ENCODE assay signal across 8 mouse cellular contexts in the genomic region with DNA sequence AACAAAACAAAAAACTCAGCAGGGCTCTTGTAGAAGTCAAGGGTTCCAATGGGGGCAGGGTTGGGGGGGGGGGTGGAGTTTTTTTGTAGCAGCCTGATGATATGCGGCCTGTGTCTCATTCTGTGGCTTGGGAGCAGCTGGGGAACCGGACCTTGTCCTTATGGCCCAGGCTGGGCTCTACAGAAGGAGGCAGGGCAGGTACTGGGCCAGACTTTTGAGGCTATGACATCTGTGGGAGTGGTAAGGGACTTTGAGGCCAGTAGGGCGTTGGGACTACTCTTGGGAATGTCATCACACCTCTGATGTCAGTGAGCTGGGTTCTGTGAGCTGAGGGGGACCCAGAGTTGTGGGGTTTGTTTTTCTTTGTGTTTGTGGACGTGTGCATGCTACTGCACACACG.
A peak's percentile ranks its signal among the peaks of the same experiment; 100 is the strongest.
DNase-seq lines count a peak whose midpoint lies in the region; ATAC-seq and TF ChIP-seq lines count a peak whose summit lies in the region.

No protein-coding gene starts in this region.

- no peak for TF ChIP-seq CTCF in cerebellum, adult 2 months (IDR thresholded peaks at IDR 0.05; ENCODE audit: borderline replicate concordance, insufficient read depth, low read depth, low read length)
- no peak for TF ChIP-seq CTCF in liver, postnatal 0 days (IDR thresholded peaks at IDR 0.05; ENCODE audit: low read depth)
- no peak for TF ChIP-seq CTCF in left cerebral cortex, adult 2 months (IDR thresholded peaks at IDR 0.05)

- intact Hi-C loops in left cerebral cortex, adult 2 months (cut with DNase I): no loop called here

- H3K27ac ChIP-seq in cerebellum, adult 2 months (ENCODE audit: insufficient read depth, low read length): no peak overlapping the region
- 0 out of 2 replicates have a peak overlapping the region, but pooled peaks have one; percentile 44 for H3K27ac ChIP-seq in forebrain, embryonic 13.5 days
- H3K27ac ChIP-seq in liver, postnatal 0 days (ENCODE audit: low read depth): peak overlapping the region; percentile 97
- H3K27ac ChIP-seq in left cerebral cortex, adult 2 months: no peak overlapping the region

- peaks cover 75% of the 10 kb centered on the region for H3K4me1 ChIP-seq in cerebellum, adult 2 months (ENCODE audit: control insufficient read depth, insufficient read depth, low read length)
- peaks cover 99% of the 10 kb centered on the region for H3K4me1 ChIP-seq in forebrain, embryonic 13.5 days
- H3K4me1 ChIP-seq in liver, postnatal 0 days (ENCODE audit: insufficient read depth): peaks cover 95% of the 10 kb centered on the region

- TF ChIP-seq EP300 in liver, postnatal 0 days (IDR thresholded peaks at IDR 0.05; ENCODE audit: low read depth): no peak

- peak overlapping the region; percentile 94 for H3K4me2 ChIP-seq in forebrain, embryonic 13.5 days
- no peak overlapping the region for H3K4me2 ChIP-seq in liver, postnatal 0 days (ENCODE audit: low read depth, low read length)

- no peak for TF ChIP-seq POLR2A in cerebellum, adult 2 months (IDR thresholded peaks at IDR 0.05; ENCODE audit: borderline replicate concordance, insufficient read depth, low read length)

- H3K9ac ChIP-seq in forebrain, embryonic 13.5 days: no peak overlapping the region
- H3K9ac ChIP-seq in liver, postnatal 0 days (replicated peaks): peak overlapping the region; percentile 0; the same call in 1 of the 2 replicates

- ATAC-seq in forebrain, embryonic 13.5 days: no peak
- peak; percentile 17; the same call in 1 of the 2 replicates for ATAC-seq in liver, postnatal 0 days

- no peaks in the 10 kb centered on the region for H3K9me3 ChIP-seq in forebrain, embryonic 13.5 days (replicated peaks)
- H3K9me3 ChIP-seq in liver, postnatal 0 days (ENCODE audit: low read length): no peaks in the 10 kb centered on the region

- no peaks in the 10 kb centered on the region for H3K36me3 ChIP-seq in forebrain, embryonic 13.5 days (ENCODE audit: poor library complexity, severe bottlenecking)
- H3K36me3 ChIP-seq in liver, postnatal 0 days (replicated peaks; ENCODE audit: insufficient read depth, low read length): no peaks in the 10 kb centered on the region

- H3K27me3 ChIP-seq in cerebellum, adult 2 months (ENCODE audit: control insufficient read depth, insufficient read depth, low read length): no peaks in the 10 kb centered on the region
- no peaks in the 10 kb centered on the region for H3K27me3 ChIP-seq in forebrain, embryonic 13.5 days
- H3K27me3 ChIP-seq in liver, postnatal 0 days (ENCODE audit: insufficient read depth, low read length): no peaks in the 10 kb centered on the region

- H3K4me3 ChIP-seq in cerebellum, adult 2 months (replicated peaks; ENCODE audit: insufficient read depth, low read depth, low read length): no peak overlapping the region
- no peak overlapping the region for H3K4me3 ChIP-seq in forebrain, embryonic 13.5 days
- H3K4me3 ChIP-seq in liver, postnatal 0 days (ENCODE audit: low read depth, low read length): no peak overlapping the region
- no peak overlapping the region for H3K4me3 ChIP-seq in left cerebral cortex, adult 2 months

- peak; percentile 24 for DNase-seq in cerebellum, adult 11-12 months
- DNase-seq in cerebellum, adult 2 months: no peak
- DNase-seq in kidney, adult 9 months: peak; percentile 45
- no peak for DNase-seq in kidney, adult 8-10 months
- DNase-seq in liver, postnatal 0 days: no peak
- no peak for DNase-seq in left cerebral cortex, adult 2 months (ENCODE audit: extremely low spot score in 1 of 2, low spot score in 2 of 2)
- no peak for DNase-seq in left cerebral cortex, adult 9 months (ENCODE audit: low spot score in 2 of 2)

- WGBS in cerebellum, adult 2 months: 73% methylated on average over 5 of the region's 5 CpGs
- WGBS in forebrain, embryonic 13.5 days: 71% methylated on average over 5 of the region's 5 CpGs
- 49% methylated on average over 5 of the region's 5 CpGs for WGBS in liver, postnatal 0 days (ENCODE audit: insufficient replicate concordance)

Comparison
In these comparisons a context has a peak if more than half of its experiments do, and no peak if none do; other contexts are left out.
1. DNase-seq: peak in cerebellum, adult 11-12 months (single experiment) and kidney, adult 9 months (single experiment); none in cerebellum, adult 2 months (0 of 2), kidney, adult 8-10 months (0 of 2), liver, postnatal 0 days (single experiment), left cerebral cortex, adult 2 months (0 of 2) and left cerebral cortex, adult 9 months (0 of 2).
2. H3K27ac ChIP-seq: peak in forebrain, embryonic 13.5 days (single experiment) and liver, postnatal 0 days (single experiment); none in cerebellum, adult 2 months (single experiment) and left cerebral cortex, adult 2 months (single experiment).